Mouse (Mus musculus): ENCODE measurements around the gene Mast4.

The Mast4 gene

GRCm38 (mm10) chr13:103119728-103120127 lies 214.6 kb downstream of the Mast4 start:
- WGBS: 82% methylated on average over 9 of the region's 9 CpGs

DNA sequence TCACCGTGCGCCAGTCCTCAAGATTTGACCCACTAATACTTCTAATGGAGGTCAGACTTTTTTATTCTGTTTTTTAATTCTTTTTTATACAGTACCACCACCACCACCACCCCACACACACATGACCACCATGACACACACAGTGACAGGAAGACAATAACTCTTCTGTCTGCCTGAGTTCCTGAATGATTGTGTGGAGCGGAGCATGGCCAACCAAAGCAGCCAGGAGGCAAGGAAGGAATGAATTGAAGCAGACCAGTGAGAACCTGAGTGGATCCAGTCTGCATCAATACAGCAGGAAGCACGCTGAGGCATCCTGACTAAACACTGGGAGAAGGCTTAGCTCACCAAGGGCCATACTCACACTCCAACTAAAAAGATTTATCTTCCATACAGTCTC lies 219.2 kb downstream of the Mast4 start:
- 94% methylated on average over 4 of the region's 4 CpGs for WGBS

- WGBS: 57% methylated on average over 5 of the region's 5 CpGs
Observed at GRCm38 (mm10) chr13:103114274-103114673, 220.0 kb downstream of the Mast4 start.

DNA sequence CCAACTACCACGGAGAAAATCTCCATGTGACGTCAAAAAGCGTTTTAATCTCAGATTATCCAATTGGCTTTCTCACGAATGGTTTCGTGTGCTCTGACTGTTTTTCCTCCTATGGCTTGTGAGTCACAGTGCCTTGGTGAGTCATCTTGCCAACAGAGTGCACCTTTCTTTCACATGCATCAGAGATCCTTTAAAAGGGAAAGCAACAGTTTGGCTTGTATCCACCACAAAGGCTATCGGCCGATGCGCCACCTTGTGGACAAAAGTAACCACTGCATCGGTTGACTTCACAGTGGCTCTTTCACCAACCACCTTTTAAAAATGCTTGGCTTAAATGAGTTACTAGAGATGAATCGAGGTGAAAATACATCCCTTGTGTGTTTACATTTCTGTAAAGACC lies 224.4 kb downstream of the Mast4 start:
- WGBS: 6% methylated on average over 10 of the region's 10 CpGs

DNA sequence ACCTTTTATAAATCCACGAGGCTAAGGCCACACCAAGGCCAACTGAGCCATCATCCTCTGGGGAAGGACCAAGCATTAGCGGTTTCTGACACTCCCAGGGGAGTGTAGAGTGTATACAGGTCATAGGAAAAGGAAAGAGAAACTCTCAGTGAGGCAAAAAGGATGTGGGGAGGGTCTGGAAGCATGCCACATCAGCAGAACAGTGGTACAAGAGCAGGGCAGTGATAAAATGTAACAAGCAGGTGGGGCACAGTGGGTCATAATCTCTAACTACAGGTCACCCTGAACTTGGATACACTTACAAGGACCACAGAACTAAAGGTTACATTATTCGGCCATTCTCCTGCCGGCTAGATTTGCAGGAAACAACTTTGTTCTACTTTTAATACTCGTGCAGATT lies 226.9 kb downstream of the Mast4 start:
- WGBS: 83% methylated on average over 5 of the region's 5 CpGs

GRCm38 (mm10) chr13:103102598-103102997 lies 231.7 kb downstream of the Mast4 start:
- 30% methylated on average over 6 of the region's 6 CpGs for WGBS

DNA sequence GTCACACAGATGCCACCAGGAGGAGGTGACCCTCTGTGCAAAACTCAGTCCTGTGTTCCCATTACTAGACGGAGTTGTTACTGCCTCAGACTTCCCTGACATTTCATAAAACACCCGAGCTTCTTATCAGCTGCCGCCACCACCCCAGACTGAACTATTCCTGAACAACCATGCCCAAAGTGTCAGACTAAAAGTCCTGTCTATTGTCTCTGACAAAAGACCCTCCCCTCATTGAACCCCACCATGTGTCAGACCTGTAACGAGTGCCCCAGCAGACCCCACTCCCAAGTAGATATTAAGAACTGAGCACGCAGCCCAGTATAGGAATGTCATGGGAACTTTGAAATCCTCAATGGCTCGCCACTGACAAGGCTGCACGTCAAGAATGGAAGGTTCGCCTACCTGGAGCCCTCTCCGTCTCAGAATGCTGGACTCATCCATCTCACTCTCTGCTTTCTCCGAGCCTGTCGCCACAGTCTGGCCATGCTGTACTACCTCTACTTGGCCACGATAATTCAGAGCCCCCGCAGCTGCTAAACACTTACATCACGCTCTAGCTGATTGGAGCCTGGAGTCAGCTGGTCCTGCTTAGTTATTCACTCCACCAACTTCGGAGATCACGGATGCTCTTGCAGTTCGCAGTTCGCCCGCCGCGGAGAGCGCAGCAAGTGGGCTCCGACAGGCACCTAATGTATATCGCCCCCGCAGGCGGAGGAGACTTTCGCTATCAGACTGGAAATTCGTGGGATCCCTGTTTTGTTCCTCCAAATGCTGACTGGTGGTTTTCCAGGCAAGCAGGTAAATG lies 237.7 kb downstream of the Mast4 start:
- WGBS: 3% methylated on average over 28 of the region's 28 CpGs

DNA sequence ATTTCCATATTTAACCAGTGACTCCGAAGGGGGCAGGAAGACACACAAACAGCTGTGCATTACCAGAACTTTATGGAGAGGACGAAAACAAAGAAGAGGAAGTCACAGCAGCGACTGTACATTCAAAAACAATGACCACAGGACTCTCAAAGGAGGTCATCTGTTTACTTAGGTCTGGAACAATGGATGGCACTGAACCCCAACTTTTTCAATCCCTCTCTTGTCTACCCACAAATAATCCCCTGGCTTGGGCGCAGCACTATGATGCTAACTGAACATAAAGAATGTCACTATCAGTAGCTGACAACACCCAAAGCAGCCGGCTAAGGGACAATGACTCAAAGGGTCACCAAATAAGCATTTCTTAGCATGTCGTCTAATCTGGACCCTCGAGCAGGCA lies 238.8 kb downstream of the Mast4 start:
- 69% methylated on average over 7 of the region's 7 CpGs for WGBS

DNA sequence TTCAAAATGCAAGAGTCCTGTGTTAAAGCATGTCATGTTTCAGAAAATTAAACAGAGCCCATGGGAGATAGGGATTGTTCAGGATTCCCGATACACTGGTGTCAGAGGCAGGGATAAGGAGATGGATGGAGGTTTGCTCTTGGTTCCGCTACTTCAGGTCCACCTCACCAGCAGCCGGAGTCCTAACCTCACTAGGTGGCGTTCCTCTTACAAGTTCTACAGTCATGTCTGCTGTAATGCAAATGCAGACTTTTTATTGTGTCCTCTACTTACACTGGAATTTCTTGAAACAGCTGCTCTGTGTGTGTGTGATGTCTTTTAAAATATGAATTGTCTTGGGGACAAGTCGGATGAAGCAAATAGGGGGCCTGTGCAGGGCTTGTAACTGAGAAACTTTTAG lies 239.7 kb downstream of the Mast4 start:
- WGBS: 57% methylated on average over 5 of the region's 5 CpGs

- WGBS: 59% methylated on average over 1 of the region's 1 CpGs
Observed at GRCm38 (mm10) chr13:103093713-103094112, 240.6 kb downstream of the Mast4 start.

DNA sequence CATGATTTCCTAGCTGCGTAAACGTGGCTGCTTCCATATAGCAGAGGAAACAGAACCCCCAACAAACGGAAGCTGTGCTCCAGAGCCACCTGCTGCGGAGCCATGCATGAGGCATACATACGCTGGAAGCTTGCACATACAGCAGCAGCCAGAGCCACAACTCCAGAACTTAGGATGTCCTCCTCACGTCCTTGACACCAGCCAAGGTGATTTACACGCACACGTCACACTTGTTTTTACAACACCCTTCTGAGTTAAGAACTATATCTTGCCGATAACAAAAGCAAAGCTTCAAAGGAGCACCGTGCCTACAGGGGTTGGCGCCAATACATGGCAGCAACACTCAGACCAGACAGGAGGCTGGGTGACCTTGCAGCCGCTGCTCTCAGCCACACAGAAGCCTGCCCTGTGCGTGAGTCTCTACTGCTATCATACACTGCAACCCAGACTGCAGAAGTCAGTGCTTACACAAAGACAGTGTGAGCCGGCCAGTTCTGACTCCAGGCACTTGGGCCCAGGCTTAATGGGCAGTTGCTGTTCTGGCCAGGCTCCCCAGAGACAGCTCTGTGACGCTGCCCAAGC lies 248.7 kb downstream of the Mast4 start:
- 68% methylated on average over 15 of the region's 15 CpGs for whole genome bisulfite sequencing

GRCm38 (mm10) chr13:103082891-103083290 lies 251.4 kb downstream of the Mast4 start:
- WGBS: 71% methylated on average over 5 of the region's 6 CpGs

GRCm38 (mm10) chr13:103079806-103080205 lies 254.5 kb downstream of the Mast4 start:
- 68% methylated on average over 4 of the region's 4 CpGs for WGBS

DNA sequence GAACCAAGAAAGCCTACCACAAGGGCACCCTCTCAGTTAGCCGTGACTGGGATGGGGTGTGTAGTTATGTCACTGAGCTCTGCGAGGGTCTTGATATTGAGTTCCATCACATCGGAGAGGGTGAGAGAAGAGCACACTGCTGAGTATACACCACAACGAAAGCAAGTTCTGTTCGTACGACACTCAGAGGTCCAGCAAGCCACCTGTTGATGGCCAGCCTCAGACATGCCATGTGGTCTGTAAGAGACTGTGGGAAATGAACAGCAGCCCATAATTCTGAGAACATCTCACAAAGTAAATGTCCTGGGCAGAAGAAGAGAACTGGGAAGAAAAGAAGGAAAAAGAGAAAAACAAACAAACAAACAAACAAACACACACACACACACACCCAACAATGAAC lies 255.5 kb downstream of the Mast4 start:
- 97% methylated on average over 6 of the region's 6 CpGs for WGBS

DNA sequence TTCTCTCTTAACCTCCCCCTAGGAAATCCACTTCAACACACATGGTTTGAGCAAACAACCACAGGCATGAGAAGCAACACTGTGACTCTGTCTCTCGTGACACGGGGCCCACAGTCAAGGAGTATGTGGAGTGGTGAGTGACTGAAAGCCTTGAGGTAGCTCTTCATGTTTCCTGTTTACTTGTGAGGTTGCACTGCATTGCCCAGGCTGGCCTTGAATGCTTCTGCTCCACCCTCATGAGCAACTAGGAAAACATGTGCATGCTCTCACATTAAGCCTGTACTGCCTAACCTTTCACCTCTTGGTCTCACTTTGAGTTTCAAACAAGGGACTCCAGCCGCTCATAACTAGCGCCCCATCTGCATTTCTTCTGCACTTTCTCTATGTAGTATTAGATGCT lies 260.8 kb downstream of the Mast4 start:
- WGBS: 85% methylated on average over 4 of the region's 4 CpGs

GRCm38 (mm10) chr13:103071783-103072182 lies 262.5 kb downstream of the Mast4 start:
- 89% methylated on average over 3 of the region's 3 CpGs for WGBS

- WGBS: 29% methylated on average over 7 of the region's 7 CpGs
Observed at GRCm38 (mm10) chr13:103067581-103068166, 266.6 kb downstream of the Mast4 start.

- 44% methylated on average over 7 of the region's 7 CpGs for WGBS
Observed at GRCm38 (mm10) chr13:103065437-103065836, 268.9 kb downstream of the Mast4 start.

- 66% methylated on average over 2 of the region's 2 CpGs for WGBS
Observed at GRCm38 (mm10) chr13:103061680-103062079, 272.6 kb downstream of the Mast4 start.

- 78% methylated on average over 11 of the region's 11 CpGs for WGBS
Observed at GRCm38 (mm10) chr13:103059995-103060652, 274.2 kb downstream of the Mast4 start.

- WGBS: 67% methylated on average over 10 of the region's 10 CpGs
Observed at GRCm38 (mm10) chr13:103056451-103056850, 277.8 kb downstream of the Mast4 start.

DNA sequence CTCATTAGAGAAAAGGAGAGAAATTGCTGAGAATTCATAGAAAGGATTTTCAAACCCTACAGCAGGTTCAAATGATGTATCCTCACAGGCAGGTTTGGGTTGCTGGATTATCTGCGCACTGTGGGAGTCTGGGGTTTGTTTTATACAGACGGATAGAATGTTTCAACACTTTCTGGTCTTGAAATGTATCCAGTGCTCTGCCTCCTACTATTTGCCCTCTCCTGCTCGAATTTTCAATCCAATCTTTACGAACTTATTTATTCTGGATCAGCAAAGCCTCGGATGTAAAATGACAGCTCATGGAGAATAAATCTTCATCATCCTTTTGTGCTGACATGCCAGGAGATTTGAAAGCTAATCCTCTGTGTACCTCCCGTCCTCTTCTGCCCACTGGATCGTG lies 281.6 kb downstream of the Mast4 start:
- WGBS: 69% methylated on average over 7 of the region's 7 CpGs

DNA sequence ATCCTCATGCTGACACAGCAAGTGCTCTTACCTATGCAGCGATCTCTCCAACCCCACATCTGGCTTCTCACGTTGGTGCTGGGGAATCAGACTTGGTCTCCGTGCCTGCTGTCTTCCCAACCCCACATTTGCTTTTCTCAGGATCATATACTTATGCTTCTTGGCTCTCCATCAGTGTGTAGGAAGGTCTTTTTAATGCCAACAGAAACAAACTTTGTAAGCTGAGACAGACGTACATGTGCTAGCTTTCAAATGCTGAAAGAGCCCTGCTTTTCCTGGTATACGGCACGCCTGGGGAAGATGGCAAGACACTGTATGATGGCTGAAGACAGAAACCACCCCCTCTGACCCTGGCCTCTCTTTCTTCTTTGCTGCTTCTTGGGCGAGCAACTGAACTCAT lies 285.3 kb downstream of the Mast4 start:
- 57% methylated on average over 7 of the region's 7 CpGs for WGBS

All from cerebral cortex, adult 2 months (tissue).